Mouse (Mus musculus): ENCODE data around the gene Pkm. TPM values are rescaled to one million over a fixed set of nuclear protein-coding genes. Genes with fewer than 3 reads are reported as not detected.
A peak's percentile ranks its signal among the peaks of the same experiment; 100 is the strongest.

Gene Pkm
- polyA plus RNA-seq, 1 experiment from 2014 or later: 1,589 TPM

GRCm38 (mm10) chr9:59687416-59688046 lies 31.4 kb downstream of the Pkm start:
- Histone ChIP-seq H3K4me1 (replicated peaks; ENCODE audit: control insufficient read depth, insufficient read depth, low read length) (no peaks in the 10 kb centered on the region), H3K9me3 (ENCODE audit: control insufficient read depth, low read length) (no peaks in the 10 kb centered on the region), H3K27me3 (ENCODE audit: control insufficient read depth, insufficient read depth, low read length) (no peaks in the 10 kb centered on the region), H3K9ac (ENCODE audit: low read depth, low read length) (no peak overlapping the region), H3K27ac (ENCODE audit: low read depth, low read length) (no peak overlapping the region), H3K4me3 (ENCODE audit: low read depth, low read length) (no peak overlapping the region), H3K4me2 (replicated peaks; ENCODE audit: low read depth, low read length) (no peak overlapping the region), H3K36me3 (ENCODE audit: control insufficient read depth, insufficient read depth, low read length) (no peaks in the 10 kb centered on the region)
- DNase-seq (ENCODE audit: low spot score): no peak
- no peak for ATAC-seq (ENCODE audit: low FRiP score)
- 39% methylated on average over 6 of the region's 6 CpGs for WGBS

- Histone ChIP-seq H3K4me2 (replicated peaks; ENCODE audit: low read depth, low read length) (peak overlapping the region; percentile 39), H3K9me3 (ENCODE audit: control insufficient read depth, low read length) (no peaks in the 10 kb centered on the region), H3K9ac (ENCODE audit: low read depth, low read length) (0 out of 2 replicates have a peak overlapping the region, but pooled peaks have one; percentile 27), H3K27me3 (ENCODE audit: control insufficient read depth, insufficient read depth, low read length) (no peaks in the 10 kb centered on the region), H3K4me3 (ENCODE audit: low read depth, low read length) (peak overlapping the region; percentile 10; the same call in 1 of the 2 replicates), H3K27ac (ENCODE audit: low read depth, low read length) (no peak overlapping the region), H3K4me1 (replicated peaks; ENCODE audit: control insufficient read depth, insufficient read depth, low read length) (no peaks in the 10 kb centered on the region), H3K36me3 (ENCODE audit: control insufficient read depth, insufficient read depth, low read length) (no peaks in the 10 kb centered on the region)
- ATAC-seq (ENCODE audit: low FRiP score) (no peak), DNase-seq (ENCODE audit: low spot score) (no peak)
- WGBS: 6% methylated on average over 23 of the region's 23 CpGs
Measured at GRCm38 (mm10) chr9:59691635-59692094, 35.5 kb downstream of the Pkm start.

- Histone ChIP-seq H3K27ac (ENCODE audit: low read depth, low read length) (no peak overlapping the region), H3K4me3 (ENCODE audit: low read depth, low read length) (peak overlapping the region; percentile 10; the same call in 1 of the 2 replicates), H3K27me3 (ENCODE audit: control insufficient read depth, insufficient read depth, low read length) (no peaks in the 10 kb centered on the region), H3K9me3 (ENCODE audit: control insufficient read depth, low read length) (no peaks in the 10 kb centered on the region), H3K9ac (ENCODE audit: low read depth, low read length) (no peak overlapping the region), H3K4me2 (replicated peaks; ENCODE audit: low read depth, low read length) (peak overlapping the region; percentile 39), H3K4me1 (replicated peaks; ENCODE audit: control insufficient read depth, insufficient read depth, low read length) (no peaks in the 10 kb centered on the region), H3K36me3 (ENCODE audit: control insufficient read depth, insufficient read depth, low read length) (no peaks in the 10 kb centered on the region)
- ATAC-seq (ENCODE audit: low FRiP score) (no peak), DNase-seq (ENCODE audit: low spot score) (no peak)
- 39% methylated on average over 9 of the region's 9 CpGs for WGBS
Measured at GRCm38 (mm10) chr9:59692145-59692544, 36.0 kb downstream of the Pkm start.

- DNase-seq (ENCODE audit: low spot score) (no peak), ATAC-seq (ENCODE audit: low FRiP score) (no peak)
- no peak overlapping the region for H3K4me2 ChIP-seq (replicated peaks; ENCODE audit: low read depth, low read length)
- H3K9ac ChIP-seq (ENCODE audit: low read depth, low read length): no peak overlapping the region
- WGBS: 47% methylated on average over 16 of the region's 16 CpGs
- H3K9me3 ChIP-seq (ENCODE audit: control insufficient read depth, low read length): no peaks in the 10 kb centered on the region
- H3K4me1 ChIP-seq (replicated peaks; ENCODE audit: control insufficient read depth, insufficient read depth, low read length): no peaks in the 10 kb centered on the region
- H3K27me3 ChIP-seq (ENCODE audit: control insufficient read depth, insufficient read depth, low read length): no peaks in the 10 kb centered on the region
- H3K36me3 ChIP-seq (ENCODE audit: control insufficient read depth, insufficient read depth, low read length): no peaks in the 10 kb centered on the region
- no peak overlapping the region for H3K4me3 ChIP-seq (ENCODE audit: low read depth, low read length)
- H3K27ac ChIP-seq (ENCODE audit: low read depth, low read length): no peak overlapping the region
Measured at GRCm38 (mm10) chr9:59694571-59695450, 38.6 kb downstream of the Pkm start.

GRCm38 (mm10) chr9:59695451-59695813 lies 39.3 kb downstream of the Pkm start:
- H3K4me2 ChIP-seq (replicated peaks; ENCODE audit: low read depth, low read length): no peak overlapping the region
- no peaks in the 10 kb centered on the region for H3K9me3 ChIP-seq (ENCODE audit: control insufficient read depth, low read length)
- DNase-seq (ENCODE audit: low spot score) (no peak), ATAC-seq (ENCODE audit: low FRiP score) (no peak)
- no peak overlapping the region for H3K27ac ChIP-seq (ENCODE audit: low read depth, low read length)
- H3K9ac ChIP-seq (ENCODE audit: low read depth, low read length): no peak overlapping the region
- no peaks in the 10 kb centered on the region for H3K36me3 ChIP-seq (ENCODE audit: control insufficient read depth, insufficient read depth, low read length)
- no peaks in the 10 kb centered on the region for H3K27me3 ChIP-seq (ENCODE audit: control insufficient read depth, insufficient read depth, low read length)
- WGBS: 44% methylated on average over 3 of the region's 3 CpGs
- no peaks in the 10 kb centered on the region for H3K4me1 ChIP-seq (replicated peaks; ENCODE audit: control insufficient read depth, insufficient read depth, low read length)
- H3K4me3 ChIP-seq (ENCODE audit: low read depth, low read length): no peak overlapping the region

- Histone ChIP-seq H3K4me3 (ENCODE audit: low read depth, low read length) (no peak overlapping the region), H3K9me3 (ENCODE audit: control insufficient read depth, low read length) (no peaks in the 10 kb centered on the region), H3K9ac (ENCODE audit: low read depth, low read length) (no peak overlapping the region), H3K27ac (ENCODE audit: low read depth, low read length) (no peak overlapping the region), H3K4me1 (replicated peaks; ENCODE audit: control insufficient read depth, insufficient read depth, low read length) (no peaks in the 10 kb centered on the region), H3K36me3 (ENCODE audit: control insufficient read depth, insufficient read depth, low read length) (no peaks in the 10 kb centered on the region), H3K4me2 (replicated peaks; ENCODE audit: low read depth, low read length) (no peak overlapping the region), H3K27me3 (ENCODE audit: control insufficient read depth, insufficient read depth, low read length) (no peaks in the 10 kb centered on the region)
- ATAC-seq (ENCODE audit: low FRiP score) (no peak), DNase-seq (ENCODE audit: low spot score) (no peak)
- 90% methylated on average over 3 of the region's 3 CpGs for WGBS
Measured at GRCm38 (mm10) chr9:59696381-59696780, 40.2 kb downstream of the Pkm start.

- no peaks in the 10 kb centered on the region for H3K27me3 ChIP-seq (ENCODE audit: control insufficient read depth, insufficient read depth, low read length)
Measured at GRCm38 (mm10) chr9:59701094-59701493, 44.9 kb downstream of the Pkm start.

GRCm38 (mm10) chr9:59703099-59703498 lies 46.9 kb downstream of the Pkm start:
- Histone ChIP-seq H3K36me3 (ENCODE audit: control insufficient read depth, insufficient read depth, low read length) (no peaks in the 10 kb centered on the region), H3K27ac (ENCODE audit: low read depth, low read length) (no peak overlapping the region), H3K27me3 (ENCODE audit: control insufficient read depth, insufficient read depth, low read length) (no peaks in the 10 kb centered on the region), H3K4me1 (replicated peaks; ENCODE audit: control insufficient read depth, insufficient read depth, low read length) (no peaks in the 10 kb centered on the region), H3K4me3 (ENCODE audit: low read depth, low read length) (no peak overlapping the region), H3K4me2 (replicated peaks; ENCODE audit: low read depth, low read length) (no peak overlapping the region), H3K9me3 (ENCODE audit: control insufficient read depth, low read length) (no peaks in the 10 kb centered on the region), H3K9ac (ENCODE audit: low read depth, low read length) (no peak overlapping the region)
- DNase-seq (ENCODE audit: low spot score) (no peak), ATAC-seq (ENCODE audit: low FRiP score) (no peak)
- WGBS: 70% methylated on average over 6 of the region's 6 CpGs

More at GRCm38 (mm10) chr9:59701094-59701493, 44.9 kb downstream of the Pkm start:
- WGBS: 89% methylated on average over 7 of the region's 7 CpGs
- H3K4me3 ChIP-seq (ENCODE audit: low read depth, low read length): no peak overlapping the region
- H3K27ac ChIP-seq (ENCODE audit: low read depth, low read length): no peak overlapping the region
- no peak overlapping the region for H3K9ac ChIP-seq (ENCODE audit: low read depth, low read length)
- H3K4me1 ChIP-seq (replicated peaks; ENCODE audit: control insufficient read depth, insufficient read depth, low read length): no peaks in the 10 kb centered on the region
- DNase-seq (ENCODE audit: low spot score): no peak
- no peak overlapping the region for H3K4me2 ChIP-seq (replicated peaks; ENCODE audit: low read depth, low read length)
- no peaks in the 10 kb centered on the region for H3K36me3 ChIP-seq (ENCODE audit: control insufficient read depth, insufficient read depth, low read length)
- no peak for ATAC-seq (ENCODE audit: low FRiP score)
- no peaks in the 10 kb centered on the region for H3K9me3 ChIP-seq (ENCODE audit: control insufficient read depth, low read length)

All from hindbrain, embryonic 11.5 days (tissue).